Mouse (Mus musculus): ENCODE measurements around the gene Cpxcr1.

Cpxcr1 gene

GRCm38 (mm10) chrX:116448644-116449043, at the start of gene Cpxcr1:
Gene Cpxcr1, plus strand, starts transcription at chrX:116448944.
- ChIA-PET POLR2A (no interaction called here), CTCF (no interaction called here)
